Mouse (Mus musculus) intestine, embryonic 15.5 days (tissue): ENCODE data around the gene Zfp819. TPM values are rescaled to one million over a fixed set of nuclear protein-coding genes. Genes with fewer than 3 reads are reported as not detected.
"Not testable (repeated sequence)": the region's sequence is repeated elsewhere in the genome, so short reads cannot be mapped to it uniquely, and the experiment has no call there.

Experiments
- ATAC-seq: fragments of 200-750 bp; cut with Nextera tagmentation; 2 replicates; pipeline ENCODE4 v1.8.0; 2017; ENCODE audit warnings: moderate TSS enrichment, moderate library complexity
- H3K27ac ChIP-seq: fragments of 300-500 bp; sonication (generic); 2 replicates; pipeline ENCODE4 v1.5.1; 2015; ENCODE audit warnings: mild to moderate bottlenecking, inconsistent platforms
- H3K27me3 ChIP-seq: fragments of 300-500 bp; sonication (generic); replicated peaks from 2 replicates; pipeline ENCODE4 v1.6.1; 2015; ENCODE audit warnings: inconsistent platforms
- H3K36me3 ChIP-seq: fragments of 300-500 bp; sonication (generic); 2 replicates; pipeline ENCODE4 v1.6.1; 2015; ENCODE audit warnings: inconsistent platforms
- H3K4me1 ChIP-seq: fragments of 300-500 bp; sonication (generic); replicated peaks from 2 replicates; pipeline ENCODE4 v1.6.1; 2015; ENCODE audit warnings: inconsistent platforms
- H3K4me2 ChIP-seq: fragments of 300-500 bp; sonication (generic); replicated peaks from 2 replicates; pipeline ENCODE4 v1.6.1; 2015; ENCODE audit warnings: mild to moderate bottlenecking, inconsistent platforms
- H3K4me3 ChIP-seq: fragments of 300-500 bp; sonication (generic); replicated peaks from 2 replicates; pipeline ENCODE4 v1.5.1; 2015; ENCODE audit warnings: inconsistent platforms
- H3K9ac ChIP-seq: fragments of 300-500 bp; sonication (generic); 2 replicates; pipeline ENCODE4 v1.6.1; 2015; ENCODE audit warnings: inconsistent platforms
- H3K9me3 ChIP-seq: fragments of 300-500 bp; sonication (generic); 2 replicates; pipeline ENCODE4 v1.6.1; 2016; ENCODE audit warnings: inconsistent platforms
- WGBS: fragments of 180-500 bp; shearing (Covaris S2); methylation state at CpG from one replicate; pipeline ENCODE4 v1.1.7; 2015; 5-methylcytosine and 5-hydroxymethylcytosine counted together
- polyA plus RNA-seq: library from polyadenylated mRNA; unstranded; fragments of >200 nt; fragmentation: Nextera tagmentation; extraction: Ambion mirVana; gene quantifications from 2 replicates; pipeline ENCODE4 v1.2.1, GENCODE M21; 2015

Zfp819 gene
- polyA plus RNA-seq, 1 experiment from 2014 or later: 0.09 TPM

- Histone ChIP-seq H3K4me1 (no peaks in the 10 kb centered on the region), H3K4me3 (no peak overlapping the region), H3K4me2 (no peak overlapping the region), H3K27ac (no peak overlapping the region), H3K9me3 (no peaks in the 10 kb centered on the region), H3K27me3 (no peaks in the 10 kb centered on the region), H3K36me3 (no peaks in the 10 kb centered on the region), H3K9ac (no peak overlapping the region)
- no peak for ATAC-seq
- WGBS: 70% methylated on average over 3 of the region's 3 CpGs
Observed at GRCm38 (mm10) chr7:43654519-43654918, 47.5 kb downstream of the Zfp819 start.

GRCm38 (mm10) chr7:43656232-43656631 is 49.3 kb downstream of the Zfp819 start:
- Histone ChIP-seq H3K4me2 (no peak overlapping the region), H3K4me3 (no peak overlapping the region), H3K4me1 (no peaks in the 10 kb centered on the region), H3K36me3 (no peaks in the 10 kb centered on the region), H3K27me3 (no peaks in the 10 kb centered on the region), H3K9me3 (no peaks in the 10 kb centered on the region), H3K9ac (no peak overlapping the region), H3K27ac (no peak overlapping the region)
- WGBS: 61% methylated on average over 6 of the region's 6 CpGs
- no peak for ATAC-seq

GRCm38 (mm10) chr7:43660002-43660401 is 53.0 kb downstream of the Zfp819 start, which contains the start of gene Siglece:
Siglece (minus strand) TSS chr7:43660161.
- Histone ChIP-seq H3K4me1 (no peaks in the 10 kb centered on the region), H3K36me3 (no peaks in the 10 kb centered on the region), H3K27me3 (no peaks in the 10 kb centered on the region), H3K27ac (no peak within 1 kb of the TSS), H3K9ac (no peak within 1 kb of the TSS), H3K9me3 (no peaks in the 10 kb centered on the region), H3K4me3 (no peak within 1 kb of the TSS), H3K4me2 (no peak within 1 kb of the TSS)
- ATAC-seq: no peak
- WGBS: 84% methylated on average over 1 of the region's 1 CpGs

- no peaks in the 10 kb centered on the region for H3K36me3 ChIP-seq
- 88% methylated on average over 1 of the region's 1 CpGs for WGBS
- H3K27ac ChIP-seq: no peak overlapping the region
- H3K4me2 ChIP-seq: no peak overlapping the region
- ATAC-seq: no peak
- H3K9me3 ChIP-seq: no peaks in the 10 kb centered on the region
- no peaks in the 10 kb centered on the region for H3K27me3 ChIP-seq
- H3K4me1 ChIP-seq: no peaks in the 10 kb centered on the region
- H3K9ac ChIP-seq: no peak overlapping the region
- no peak overlapping the region for H3K4me3 ChIP-seq
Observed at GRCm38 (mm10) chr7:43662804-43663203, 55.8 kb downstream of the Zfp819 start.

GRCm38 (mm10) chr7:43667221-43667620 is 60.3 kb downstream of the Zfp819 start:
- not testable (repeated sequence) for ATAC-seq, H3K4me1 ChIP-seq, H3K9me3 ChIP-seq, H3K36me3 ChIP-seq, H3K27me3 ChIP-seq, H3K27ac ChIP-seq, H3K9ac ChIP-seq, H3K4me3 ChIP-seq, H3K4me2 ChIP-seq
- 86% methylated on average over 4 of the region's 4 CpGs for WGBS

Other genes starting within 250 kb of the Zfp819 start
- gene Siglecg, start 199.0 kb upstream of the Zfp819 start, polyA plus RNA-seq: 0.28 and 0.30 TPM in 2 replicates
- 0.97 and 1.2 TPM in 2 replicates for gene Lim2, start 179.5 kb upstream of the Zfp819 start, polyA plus RNA-seq
- 2.3 and 3.6 TPM in 2 replicates for gene Nkg7, start 170.1 kb upstream of the Zfp819 start, polyA plus RNA-seq
- 0.23 TPM in 1 of 2 replicates, not detected in the other for gene Cldnd2, start 166.4 kb upstream of the Zfp819 start, polyA plus RNA-seq
- 429 and 478 TPM in 2 replicates for gene Etfb, start 163.1 kb upstream of the Zfp819 start, polyA plus RNA-seq
- gene Gm45233, start 163.0 kb upstream of the Zfp819 start, polyA plus RNA-seq: 0.40 and 0.52 TPM in 2 replicates
- 2.4 and 4.1 TPM in 2 replicates for gene Vsig10l, start 144.0 kb upstream of the Zfp819 start, polyA plus RNA-seq
- gene Iglon5, start 117.1 kb upstream of the Zfp819 start, polyA plus RNA-seq: 0.38 and 0.56 TPM in 2 replicates
- not detected in 2 replicates for gene 4931406B18Rik, start 101.2 kb upstream of the Zfp819 start, polyA plus RNA-seq
- 1.8 and 1.9 TPM in 2 replicates for gene Cd33, start 62.7 kb upstream of the Zfp819 start, polyA plus RNA-seq
- gene Zfp658, start 44.9 kb upstream of the Zfp819 start, polyA plus RNA-seq: 2.7 and 2.8 TPM in 2 replicates
- 8.7 and 10.1 TPM in 2 replicates for gene Zfp719, start 27.6 kb upstream of the Zfp819 start, polyA plus RNA-seq
- 4.7 and 5.2 TPM in 2 replicates for gene Ceacam18, start 27.5 kb downstream of the Zfp819 start, polyA plus RNA-seq
- 1.6 and 1.8 TPM in 2 replicates for gene Siglece, start 53.0 kb downstream of the Zfp819 start, polyA plus RNA-seq
- gene Ctu1, start 64.8 kb downstream of the Zfp819 start, polyA plus RNA-seq: 12.7 and 12.8 TPM in 2 replicates
- gene Klk14, start 83.2 kb downstream of the Zfp819 start, polyA plus RNA-seq: 0.15 TPM in 1 of 2 replicates, not detected in the other
- gene Klk13, start 105.4 kb downstream of the Zfp819 start, polyA plus RNA-seq: 0.18 and 0.60 TPM in 2 replicates
- not detected in 2 replicates for gene Klk12, start 161.7 kb downstream of the Zfp819 start, polyA plus RNA-seq
- 0.46 and 0.58 TPM in 2 replicates for gene Klk11, start 167.4 kb downstream of the Zfp819 start, polyA plus RNA-seq
- gene Klk10, start 173.9 kb downstream of the Zfp819 start, polyA plus RNA-seq: 3.0 and 3.4 TPM in 2 replicates
- gene Klk9, start 184.7 kb downstream of the Zfp819 start, polyA plus RNA-seq: not detected in 2 replicates
- 14.5 and 15.1 TPM in 2 replicates for gene Klk8, start 190.4 kb downstream of the Zfp819 start, polyA plus RNA-seq
- not detected in 2 replicates for gene Klk7, start 204.1 kb downstream of the Zfp819 start, polyA plus RNA-seq
- not detected in 2 replicates for gene Klk6, start 217.3 kb downstream of the Zfp819 start, polyA plus RNA-seq
- not detected in 2 replicates for gene Klk5, start 234.8 kb downstream of the Zfp819 start, polyA plus RNA-seq